Mouse (Mus musculus) G1E (cell line): ENCODE measurements around the gene Ccdc43. TPM values are rescaled to one million over a fixed set of nuclear protein-coding genes. Genes with fewer than 3 reads are reported as not detected.

Experiments
- ATAC-seq: 2 replicates; pipeline ENCODE4 v1.8.0; 2016; ENCODE audit warnings: mild to moderate bottlenecking; ENCODE audit not compliant: insufficient number of reproducible peaks, poor library complexity, low FRiP score, severe bottlenecking; ENCODE audit errors: extremely low read depth
- DNase-seq: peaks from one replicate; pipeline ENCODE4 v3.0.0; 2012; ENCODE audit warnings: low spot score
- H3K27me3 ChIP-seq: 2 replicates; pipeline ENCODE4 v1.6.1; 2012; ENCODE audit warnings: mild to moderate bottlenecking, low read length, inconsistent platforms; ENCODE audit not compliant: insufficient read depth
- H3K36me3 ChIP-seq: replicated peaks from 2 replicates; pipeline ENCODE3; 2012; ENCODE audit warnings: mild to moderate bottlenecking, inconsistent platforms
- H3K4me1 ChIP-seq: 2 replicates; pipeline ENCODE4 v1.6.1; 2012; ENCODE audit warnings: low read depth, low read length, inconsistent platforms, mixed read lengths; ENCODE audit not compliant: insufficient read depth
- H3K4me3 ChIP-seq: 2 replicates; pipeline ENCODE4 v1.5.1; 2012; ENCODE audit warnings: low read depth, mild to moderate bottlenecking, inconsistent platforms, low read length, moderate library complexity, mixed read lengths
- H3K9me3 ChIP-seq: replicated peaks from 2 replicates; pipeline ENCODE4 v1.6.1; 2012; ENCODE audit warnings: inconsistent platforms
- CTCF ChIP-seq: IDR thresholded peaks from 2 replicates; pipeline ENCODE4 v1.5.1; 2012; ENCODE audit warnings: low read depth, low read length, inconsistent platforms, mixed read lengths
- GATA1 ChIP-seq: IDR thresholded peaks from 2 replicates; pipeline ENCODE4 v1.6.1; 2012; ENCODE audit warnings: borderline replicate concordance, low read length, inconsistent platforms, mixed read lengths
- GATA2 ChIP-seq: IDR thresholded peaks from 2 replicates; pipeline ENCODE4 v1.6.1; 2012; ENCODE audit warnings: low read depth, low read length, inconsistent platforms, borderline replicate concordance
- POLR2AphosphoS5 ChIP-seq: IDR thresholded peaks from 2 replicates; pipeline ENCODE4 v1.6.1; 2012; ENCODE audit warnings: low read depth, low read length, inconsistent platforms; ENCODE audit not compliant: insufficient replicate concordance
- TAL1 ChIP-seq: conservative IDR thresholded peaks from 2 replicates; pipeline ENCODE4 v1.6.1; 2012; ENCODE audit warnings: low read depth, low read length, inconsistent platforms, mixed read lengths
- polyA plus RNA-seq: library from polyadenylated mRNA; stranded (reverse); fragments of >175 nt; gene quantifications from 2 replicates; pipeline ENCODE4 v1.2.3, GENCODE M21; 2012
- total RNA-seq, 2 experiments: library from RNA; stranded (forward) in 1 of 2; stranded (reverse) in 1 of 2; fragments of 200-1000 nt in 1 of 2; fragments of >200 nt in 1 of 2; fragmentation: Nextera tagmentation in 1 of 2; gene quantifications; 2 replicates each; pipeline ENCODE4 v1.2.3; 2014 to 2017

The Ccdc43 gene
- total and polyA plus RNA-seq, 3 experiments: 10.5 to 43.6 (median 27.3) TPM

DNA sequence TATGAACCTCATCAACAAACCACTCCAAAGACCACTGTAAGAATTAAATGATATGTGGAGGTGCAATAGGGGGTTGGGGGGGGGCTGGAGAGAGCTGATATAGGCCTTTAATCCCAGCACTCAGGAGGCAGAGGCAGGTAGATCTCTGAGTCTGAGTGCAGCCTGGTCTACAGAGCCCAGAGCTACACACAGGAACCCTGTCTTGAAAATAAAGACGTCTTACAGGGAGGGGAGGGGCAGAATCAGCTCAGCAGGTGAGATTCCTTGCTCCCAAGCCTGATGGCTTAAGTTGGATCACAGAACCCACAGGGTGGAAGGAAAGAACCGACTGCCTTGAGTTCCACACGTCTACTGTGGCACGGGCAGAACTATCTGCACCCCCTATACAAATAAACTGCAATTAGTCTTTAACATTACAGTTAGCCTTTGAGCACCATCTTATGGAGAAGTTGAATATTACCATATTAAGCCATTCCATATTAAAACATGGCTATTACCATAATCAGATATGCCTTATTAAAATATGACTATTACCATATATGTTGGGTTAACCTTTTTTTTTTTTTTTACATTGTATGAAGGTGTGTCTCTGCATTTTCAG lies 41.2 kb downstream of the Ccdc43 start:
- Histone ChIP-seq H3K4me3 (no peak overlapping the region), H3K4me1 (no peaks in the 10 kb centered on the region), H3K36me3 (no peaks in the 10 kb centered on the region), H3K9me3 (no peaks in the 10 kb centered on the region), H3K27me3 (peaks cover 15% of the 10 kb centered on the region; the same call in 1 of the 2 replicates)
- ATAC-seq (no peak), DNase-seq (no peak)
- no peak for TF ChIP-seq CTCF
- no peak for TF ChIP-seq GATA1
- no peak for TF ChIP-seq GATA2
- TF ChIP-seq TAL1: no peak
- no peak for TF ChIP-seq POLR2AphosphoS5

DNA sequence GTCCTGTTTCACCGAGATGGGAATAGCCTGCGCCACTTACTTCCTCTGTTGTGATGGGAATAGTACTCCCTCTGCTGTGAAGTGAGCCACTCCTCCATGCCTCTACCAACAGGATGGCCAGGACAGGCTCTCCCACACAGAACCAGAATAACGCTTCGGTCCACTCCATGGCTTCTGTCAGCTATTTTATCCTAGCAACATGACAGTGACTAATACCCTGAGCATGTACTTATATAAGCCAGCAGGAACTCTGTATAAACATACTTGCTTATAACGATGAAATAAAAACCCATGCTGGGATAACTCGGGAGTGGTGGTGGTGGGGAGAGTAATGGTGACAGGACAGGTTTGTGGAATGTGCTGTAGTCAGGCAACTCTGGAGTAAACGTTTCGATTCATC lies 41.7 kb downstream of the Ccdc43 start:
- H3K36me3 ChIP-seq: no peaks in the 10 kb centered on the region
- no peaks in the 10 kb centered on the region for H3K9me3 ChIP-seq
- no peaks in the 10 kb centered on the region for H3K4me1 ChIP-seq
- ATAC-seq: no peak
- H3K27me3 ChIP-seq: peaks cover 15% of the 10 kb centered on the region; the same call in 1 of the 2 replicates
- TF ChIP-seq GATA1 (no peak), POLR2AphosphoS5 (no peak), TAL1 (no peak), CTCF (no peak), GATA2 (no peak)
- DNase-seq: no peak
- no peak overlapping the region for H3K4me3 ChIP-seq

DNA sequence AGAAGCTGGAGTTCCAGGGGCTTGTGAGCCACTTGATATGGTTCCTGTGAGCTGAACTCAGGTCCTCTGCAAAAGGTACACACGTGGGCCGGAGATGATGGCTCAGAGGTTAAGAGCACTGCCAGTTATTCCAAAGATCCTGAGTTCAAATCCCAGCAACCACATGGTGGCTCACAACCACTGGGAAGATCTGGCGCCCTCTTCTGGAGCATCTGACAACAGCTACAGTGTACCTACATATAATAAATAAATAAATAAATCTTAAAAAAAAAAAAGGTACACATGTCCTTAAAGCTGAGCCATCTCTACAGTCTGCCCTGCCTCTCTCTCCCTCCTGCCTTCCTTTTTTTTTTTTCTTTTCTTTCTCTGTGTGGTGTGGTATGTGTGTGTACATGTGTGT lies 44.7 kb downstream of the Ccdc43 start:
- no peaks in the 10 kb centered on the region for H3K4me1 ChIP-seq
- H3K9me3 ChIP-seq: no peaks in the 10 kb centered on the region
- H3K27me3 ChIP-seq: peaks cover 13% of the 10 kb centered on the region
- no peak overlapping the region for H3K4me3 ChIP-seq
- ATAC-seq: no peak
- TF ChIP-seq GATA1: no peak
- TF ChIP-seq POLR2AphosphoS5: no peak
- TF ChIP-seq CTCF: no peak
- TF ChIP-seq TAL1: no peak
- TF ChIP-seq GATA2: no peak
- H3K36me3 ChIP-seq: no peaks in the 10 kb centered on the region
- DNase-seq: no peak

DNA sequence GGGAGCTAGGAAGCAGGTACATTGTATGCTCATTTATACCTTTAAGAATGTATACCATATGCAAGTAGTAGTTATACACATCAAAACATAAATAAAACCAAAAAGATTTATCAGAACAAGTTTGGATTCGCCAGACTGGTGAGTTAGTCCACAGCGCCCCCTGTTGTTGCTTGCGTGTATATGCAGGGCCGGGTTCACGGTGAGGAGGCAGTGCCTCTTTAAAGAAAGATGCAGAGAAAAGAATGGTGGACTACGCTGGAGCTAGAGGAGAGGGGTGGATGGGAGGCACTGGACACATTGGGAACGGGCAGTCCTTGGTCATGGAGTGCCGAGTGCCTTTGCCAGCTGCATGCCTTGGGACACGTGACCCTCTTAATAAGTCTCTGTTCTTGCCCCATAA lies 46.2 kb downstream of the Ccdc43 start:
- ATAC-seq: no peak
- TF ChIP-seq CTCF: peak; percentile 71
- TF ChIP-seq GATA2: no peak
- no peaks in the 10 kb centered on the region for H3K4me1 ChIP-seq
- no peaks in the 10 kb centered on the region for H3K9me3 ChIP-seq
- H3K36me3 ChIP-seq: no peaks in the 10 kb centered on the region
- H3K4me3 ChIP-seq: no peak overlapping the region
- peaks cover 15% of the 10 kb centered on the region for H3K27me3 ChIP-seq
- DNase-seq: no peak

DNA sequence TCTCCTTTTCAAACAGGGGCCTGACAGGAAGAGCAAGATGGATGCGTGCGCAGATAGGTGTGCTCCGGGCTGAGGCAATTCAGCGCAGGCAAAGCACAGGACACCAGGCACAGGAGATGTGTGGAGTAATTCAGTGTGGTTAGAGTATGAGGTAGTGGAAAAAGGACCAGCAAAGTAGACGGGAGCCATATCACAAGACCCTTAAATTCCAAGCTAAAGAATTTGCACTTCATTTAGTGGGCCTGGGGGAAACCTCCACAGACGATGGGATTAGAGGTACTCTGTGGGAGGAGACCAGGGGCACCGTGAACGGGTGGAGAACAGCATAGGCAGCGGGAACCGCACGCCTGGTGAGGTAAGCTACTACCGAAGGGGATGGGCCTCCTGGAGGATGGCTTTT lies 49.7 kb downstream of the Ccdc43 start:
- TF ChIP-seq POLR2AphosphoS5 (no peak), CTCF (no peak), GATA1 (no peak), GATA2 (no peak), TAL1 (no peak)
- Histone ChIP-seq H3K4me1 (no peaks in the 10 kb centered on the region), H3K27me3 (peaks cover 23% of the 10 kb centered on the region), H3K36me3 (no peaks in the 10 kb centered on the region), H3K9me3 (no peaks in the 10 kb centered on the region), H3K4me3 (no peak overlapping the region)
- DNase-seq (no peak), ATAC-seq (no peak)

DNA sequence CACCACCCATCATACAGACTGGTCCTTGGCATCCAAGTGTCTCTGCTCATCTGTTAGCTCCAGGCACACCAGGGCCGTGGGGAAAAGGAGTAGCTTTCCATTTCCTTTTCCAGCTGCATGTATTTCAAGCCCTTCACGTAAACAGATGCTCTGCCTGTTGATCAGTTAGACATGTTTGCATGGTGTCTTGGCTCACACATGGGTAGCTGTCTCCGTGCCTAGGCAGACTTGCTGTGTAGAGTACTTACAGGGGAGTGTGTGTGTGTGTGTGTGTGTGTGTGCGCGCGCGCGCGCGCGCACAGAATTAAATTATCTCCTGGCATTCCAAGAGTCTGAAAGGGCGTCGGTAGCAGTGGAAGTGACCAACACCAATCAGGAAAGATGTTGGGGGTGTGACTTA lies 51.4 kb downstream of the Ccdc43 start:
- ATAC-seq (no peak), DNase-seq (no peak)
- TF ChIP-seq TAL1 (no peak), GATA1 (no peak), POLR2AphosphoS5 (no peak), GATA2 (no peak), CTCF (no peak)
- no peaks in the 10 kb centered on the region for H3K9me3 ChIP-seq
- H3K36me3 ChIP-seq: no peaks in the 10 kb centered on the region
- peaks cover 20% of the 10 kb centered on the region for H3K27me3 ChIP-seq
- H3K4me1 ChIP-seq: no peaks in the 10 kb centered on the region
- H3K4me3 ChIP-seq: no peak overlapping the region

DNA sequence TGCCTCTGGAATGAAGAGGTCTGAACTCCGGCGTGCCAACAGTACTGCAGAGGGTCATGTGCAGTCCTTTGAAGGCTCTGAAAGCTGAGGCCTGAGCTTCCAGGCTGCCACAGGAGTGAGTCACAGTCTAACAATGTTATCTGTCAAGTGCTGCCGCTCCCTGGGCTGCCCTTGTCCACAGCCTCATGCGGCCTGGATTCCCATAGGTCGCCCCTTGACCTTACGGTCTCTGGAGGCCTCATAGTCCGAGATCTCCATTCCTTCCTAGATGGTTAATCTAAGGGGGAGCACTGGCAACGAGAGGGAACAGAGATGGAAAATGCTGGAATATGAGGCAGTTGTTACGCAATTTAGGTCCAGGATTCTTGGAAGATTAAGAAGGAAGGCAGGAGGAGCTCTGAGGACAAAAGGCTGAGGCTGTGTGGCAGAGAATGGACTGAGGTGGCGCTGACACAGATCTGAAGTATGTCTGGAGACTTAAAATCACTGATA lies 53.6 kb downstream of the Ccdc43 start:
- Histone ChIP-seq H3K4me3 (no peak overlapping the region), H3K27me3 (peaks cover 21% of the 10 kb centered on the region), H3K9me3 (no peaks in the 10 kb centered on the region), H3K36me3 (no peaks in the 10 kb centered on the region), H3K4me1 (no peaks in the 10 kb centered on the region)
- DNase-seq (no peak), ATAC-seq (no peak)
- no peak for TF ChIP-seq GATA1
- TF ChIP-seq POLR2AphosphoS5: no peak
- no peak for TF ChIP-seq GATA2
- TF ChIP-seq CTCF: no peak
- no peak for TF ChIP-seq TAL1
